Comparison of ENCODE assay signal across 9 mouse cellular contexts in genomic region chr9:104337183-104337931, GRCm38 (mm10). TPM values are rescaled to one million over a fixed set of nuclear protein-coding genes. Genes with fewer than 3 reads are reported as not detected.
DNase-seq lines count a peak whose midpoint lies in the region; ATAC-seq and TF ChIP-seq lines count a peak whose summit lies in the region.
"Had no signal": no experiment of that assay in that cellular context is flagged by ENCODE, and none has a peak within 500 bp of the region (broad histone marks: within the 10 kb centered on the region; RNA-seq: fewer than 3 reads in every experiment).

Acpp (minus strand) TSS chr9:104337748.

- ATAC-seq in granulocyte monocyte progenitor cell, adult 5-6 weeks (replicated peaks; ENCODE audit: poor library complexity, severe bottlenecking), result peak; percentile 81
- ATAC-seq in lung, embryonic 16.5 days (ENCODE audit: low read depth), result peak; percentile 78

- no peak within 1 kb of the TSS for H3K9ac ChIP-seq in CH12.LX (ENCODE audit: insufficient read depth, low read depth)
- no peak within 1 kb of the TSS for H3K9ac ChIP-seq in lung, embryonic 16.5 days (ENCODE audit: low read length)

- H3K27ac ChIP-seq in CH12.LX (ENCODE audit: insufficient read depth, low read depth), result no peak within 1 kb of the TSS
- no peak within 1 kb of the TSS for H3K27ac ChIP-seq in kidney, adult 2 months (ENCODE audit: insufficient read depth, low read depth, low read length)
- no peak within 1 kb of the TSS for H3K27ac ChIP-seq in lung, embryonic 16.5 days (ENCODE audit: low read length)

- TF ChIP-seq CTCF in CH12.LX (conservative IDR thresholded peaks at IDR 0.05 in 1 of 2, IDR thresholded peaks at IDR 0.05 in 1 of 2; ENCODE audit: low read depth in 2 of 2, low read length in 2 of 2), result no peak
- TF ChIP-seq CTCF in kidney, adult 2 months (conservative IDR thresholded peaks at IDR 0.05; ENCODE audit: insufficient read depth, insufficient read length, low read depth, low read length), result no peak

- H3K4me1 ChIP-seq in CH12.LX (ENCODE audit: control insufficient read depth in 1 of 2, insufficient read depth in 2 of 2), result peaks cover 8 to 37% of the 10 kb centered on the region in 2 experiments
- no peaks in the 10 kb centered on the region for H3K4me1 ChIP-seq in kidney, adult 2 months (ENCODE audit: control insufficient read depth, insufficient read depth, low read length)
- no peaks in the 10 kb centered on the region for H3K4me1 ChIP-seq in lung, embryonic 16.5 days (replicated peaks; ENCODE audit: control insufficient read depth, insufficient read depth, low read length)

- dilution Hi-C loops in CH12.LX (cut with MboI; ENCODE audit: extremely low pct_ligation_motif_present, extremely low pct_unique_long_range_greater_than_20kb, low sequenced_read_pairs), result no loop called here

- DNase-seq in CH12.LX (ENCODE audit: extremely low read depth), result peak; percentile 57
- DNase-seq in adrenal gland, postnatal 14 days, result peak; percentile 53
- DNase-seq in kidney, adult 2 months, result peak; percentile 68
- peak; percentile 12 for DNase-seq in ovary, adult 18-20 months (ENCODE audit: low spot score)
- peak; percentile 20 for DNase-seq in yolk sac, embryonic 10.5 days (ENCODE audit: low spot score)
- DNase-seq in right cerebral cortex, adult 2 months (ENCODE audit: low spot score in 2 of 2), result no peak

- TF ChIP-seq EP300 in CH12.LX (IDR thresholded peaks at IDR 0.05; ENCODE audit: low read length), result no peak

- H3K36me3 ChIP-seq in CH12.LX (replicated peaks in 1 of 2; ENCODE audit: control insufficient read depth in 1 of 2, insufficient read depth in 1 of 2, low read length in 1 of 2), result no peaks in the 10 kb centered on the region
- no peaks in the 10 kb centered on the region for H3K36me3 ChIP-seq in kidney, adult 2 months (ENCODE audit: control insufficient read depth, insufficient read depth, low read length)
- no peaks in the 10 kb centered on the region for H3K36me3 ChIP-seq in lung, embryonic 16.5 days (ENCODE audit: control insufficient read depth, insufficient read depth, low read length)

- H3K9me3 ChIP-seq in CH12.LX (replicated peaks; ENCODE audit: low read length), result no peaks in the 10 kb centered on the region
- no peaks in the 10 kb centered on the region for H3K9me3 ChIP-seq in lung, embryonic 16.5 days (ENCODE audit: control insufficient read depth, low read length)

- no peaks in the 10 kb centered on the region for H3K79me2 ChIP-seq in CH12.LX (replicated peaks; ENCODE audit: control insufficient read depth, extremely low read depth, insufficient read depth, poor library complexity, severe bottlenecking)

- TF ChIP-seq POLR2A in CH12.LX (IDR thresholded peaks at IDR 0.05; ENCODE audit: low read depth, low read length), result peak; percentile 38; the same call in 1 of the 2 replicates
- TF ChIP-seq POLR2A in kidney, adult 2 months (IDR thresholded peaks at IDR 0.05; ENCODE audit: low read depth, low read length), result no peak

- no peak for TF ChIP-seq RAD21 in CH12.LX (IDR thresholded peaks at IDR 0.05; ENCODE audit: low read depth, low read length)

- in situ Hi-C loops in CH12.LX (cut with MboI; ENCODE audit: low pct_ligation_motif_present, low pct_unique_long_range_greater_than_20kb, low sequenced_read_pairs), result no loop called here

- H3K4me3 ChIP-seq in CH12.LX (replicated peaks in 1 of 3; ENCODE audit: low read depth in 2 of 3, low read length in 2 of 3, poor library complexity in 1 of 3), result no peak within 1 kb of the TSS
- H3K4me3 ChIP-seq in kidney, adult 2 months (ENCODE audit: insufficient read depth, low read depth, low read length), result peak within 1 kb of the TSS; percentile 9; the same call in 1 of the 2 replicates
- H3K4me3 ChIP-seq in lung, embryonic 16.5 days (ENCODE audit: low read length), result peak within 1 kb of the TSS; percentile 26
- H3K4me3 ChIP-seq: erythroblast, embryonic 14.5 days had no signal

- H3K27me3 ChIP-seq in CH12.LX (replicated peaks), result no peaks in the 10 kb centered on the region
- H3K27me3 ChIP-seq in kidney, adult 2 months (replicated peaks; ENCODE audit: control insufficient read depth, insufficient read depth, low read length), result no peaks in the 10 kb centered on the region
- H3K27me3 ChIP-seq in lung, embryonic 16.5 days (ENCODE audit: control insufficient read depth, insufficient read depth, low read depth, low read length), result no peaks in the 10 kb centered on the region

- WGBS in kidney, adult 2 months, result 13% methylated on average over 18 of the region's 18 CpGs
- 15% methylated on average over 18 of the region's 18 CpGs for WGBS in lung, embryonic 16.5 days

- peak within 1 kb of the TSS; percentile 74 for H3K4me2 ChIP-seq in CH12.LX (ENCODE audit: insufficient read depth, low read depth, poor library complexity, severe bottlenecking)
- H3K4me2 ChIP-seq in lung, embryonic 16.5 days (ENCODE audit: low read depth, low read length), result peak within 1 kb of the TSS; percentile 45

TF ChIP-seq in CH12.LX, 34 proteins besides CTCF, POLR2A, EP300 and RAD21:
- TF ChIP-seq CHD1 (IDR thresholded peaks at IDR 0.05; ENCODE audit: low read depth, low read length) (no peak), SMC3 (IDR thresholded peaks at IDR 0.05; ENCODE audit: low read depth, low read length) (no peak), TBP (conservative IDR thresholded peaks at IDR 0.05; ENCODE audit: low read depth, low read length) (0 out of 2 replicates have a peak, but pooled peaks have one; percentile 37), HCFC1 (IDR thresholded peaks at IDR 0.05; ENCODE audit: low read depth, low read length) (no peak), GABPA (IDR thresholded peaks at IDR 0.05; ENCODE audit: insufficient replicate concordance, low read depth, low read length) (no peak), ZC3H11A (IDR thresholded peaks at IDR 0.05; ENCODE audit: low read depth, low read length) (no peak)

RNA-seq across cellular contexts. Expression of gene Acpp, which starts in this region (rescaled TPM):
- total RNA-seq in CH12.LX (2012; rRNA removed) (0.17 and 0.30 TPM in 2 replicates), CH12.LX (2014; rRNA removed) (0.19 and 0.27 TPM in 2 replicates)
- 0.56 and 0.97 TPM in 2 replicates for polyA plus RNA-seq in CH12.LX (2012; ENCODE audit: insufficient read length, low read depth)
- total RNA-seq in adrenal gland, postnatal 14 days (2021), result 1.6 and 2.7 TPM in 2 replicates
- total RNA-seq in granulocyte monocyte progenitor cell, adult 5-6 weeks (2014; fragmentation: Nextera tagmentation), result 1.2 and 4.6 TPM in 2 replicates
- 2.8 and 3.0 TPM in 2 replicates for total RNA-seq in granulocyte monocyte progenitor cell, adult 5-6 weeks (2017)
- 4.6 and 5.4 TPM in 2 replicates for polyA plus RNA-seq in kidney, adult 2 months (2012; rRNA removed)
- 0.60 and 0.65 TPM in 2 replicates for polyA plus RNA-seq in lung, embryonic 16.5 days (2015; fragmentation: Nextera tagmentation; extraction: Ambion mirVana)
- polyA plus RNA-seq: erythroblast, embryonic 14.5 days had no signal

Comparison
In these comparisons a context has a peak if more than half of its experiments do, and no peak if none do; other contexts are left out.
1. Peak in DNase-seq and H3K4me2 ChIP-seq in CH12.LX; RNA of the gene not detected or under 1 TPM.
2. Peak in ATAC-seq, H3K4me3 ChIP-seq and H3K4me2 ChIP-seq in lung, embryonic 16.5 days; RNA of the gene not detected or under 1 TPM.
3. DNase-seq: peak in adrenal gland, postnatal 14 days (single experiment), kidney, adult 2 months (single experiment), ovary, adult 18-20 months (single experiment) and yolk sac, embryonic 10.5 days (single experiment); none in right cerebral cortex, adult 2 months (0 of 2).